Mouse (Mus musculus) hindbrain, embryonic 13.5 days (tissue): ENCODE data around the gene Ccdc138. TPM values are rescaled to one million over a fixed set of nuclear protein-coding genes. Genes with fewer than 3 reads are reported as not detected.
A peak's percentile ranks its signal among the peaks of the same experiment; 100 is the strongest.

ENCODE experiments used
- ATAC-seq: fragments of 200-750 bp; cut with Nextera tagmentation; 2 replicates; pipeline ENCODE4 v1.8.0; 2017; ENCODE audit warnings: moderate TSS enrichment; ENCODE audit not compliant: low FRiP score
- H3K27ac ChIP-seq: fragments of 300-500 bp; sonication (generic); 2 replicates; pipeline ENCODE4 v1.5.1; 2015; ENCODE audit warnings: inconsistent platforms, mild to moderate bottlenecking, moderate library complexity
- H3K27me3 ChIP-seq: fragments of 300-500 bp; sonication (generic); 2 replicates; pipeline ENCODE4 v1.6.1; 2015; ENCODE audit warnings: mild to moderate bottlenecking, inconsistent platforms
- H3K36me3 ChIP-seq: fragments of 300-500 bp; sonication (generic); 2 replicates; pipeline ENCODE4 v1.6.1; 2015; ENCODE audit warnings: mild to moderate bottlenecking, inconsistent platforms
- H3K4me1 ChIP-seq: fragments of 300-500 bp; sonication (generic); replicated peaks from 2 replicates; pipeline ENCODE4 v1.6.1; 2015; ENCODE audit warnings: inconsistent platforms
- H3K4me2 ChIP-seq: fragments of 300-500 bp; sonication (generic); 2 replicates; pipeline ENCODE4 v1.6.1; 2015; ENCODE audit warnings: inconsistent platforms, mild to moderate bottlenecking, moderate library complexity
- H3K4me3 ChIP-seq: fragments of 300-500 bp; sonication (generic); 2 replicates; pipeline ENCODE4 v1.5.1; 2015; ENCODE audit warnings: mild to moderate bottlenecking, inconsistent platforms
- H3K9ac ChIP-seq: fragments of 300-500 bp; sonication (generic); 2 replicates; pipeline ENCODE4 v1.6.1; 2015; ENCODE audit warnings: mild to moderate bottlenecking, inconsistent platforms
- H3K9me3 ChIP-seq: fragments of 300-500 bp; sonication (generic); 2 replicates; pipeline ENCODE4 v1.6.1; 2016; ENCODE audit warnings: inconsistent platforms
- WGBS: fragments of 180-500 bp; shearing (Covaris S2); methylation state at CpG from one replicate; pipeline ENCODE4 v1.1.7; 2015; 5-methylcytosine and 5-hydroxymethylcytosine counted together
- polyA plus RNA-seq: library from polyadenylated mRNA; unstranded; fragments of >200 nt; fragmentation: Nextera tagmentation; extraction: Ambion mirVana; gene quantifications from 2 replicates; pipeline ENCODE4 v1.2.1, GENCODE M21; 2015

Ccdc138 gene
- 10.4 and 11.1 TPM in 2 replicates for polyA plus RNA-seq

GRCm38 (mm10) chr10:58497320-58498284, at the start of gene Ccdc138:
TSS of gene Ccdc138 (plus strand) at chr10:58497948.
- H3K27me3 ChIP-seq, result no peaks in the 10 kb centered on the region
- WGBS, result 2% methylated on average over 50 of the region's 50 CpGs
- H3K4me3 ChIP-seq, result peak within 1 kb of the TSS; percentile 68
- no peaks in the 10 kb centered on the region for H3K9me3 ChIP-seq
- peak within 1 kb of the TSS; percentile 89 for H3K27ac ChIP-seq
- H3K36me3 ChIP-seq, result peaks cover 20% of the 10 kb centered on the region
- H3K4me2 ChIP-seq, result peak within 1 kb of the TSS; percentile 65
- H3K9ac ChIP-seq, result peak within 1 kb of the TSS; percentile 73
- ATAC-seq, result peak; percentile 99
- H3K4me1 ChIP-seq, result peaks cover 15% of the 10 kb centered on the region

GRCm38 (mm10) chr10:58451575-58451974, 46.2 kb upstream of the Ccdc138 start:
- H3K36me3 ChIP-seq, result peaks cover 21% of the 10 kb centered on the region
- H3K4me3 ChIP-seq, result no peak overlapping the region
- H3K27me3 ChIP-seq, result no peaks in the 10 kb centered on the region
- no peaks in the 10 kb centered on the region for H3K9me3 ChIP-seq
- H3K27ac ChIP-seq, result no peak overlapping the region
- H3K4me2 ChIP-seq, result no peak overlapping the region
- H3K4me1 ChIP-seq, result peaks cover 10% of the 10 kb centered on the region
- ATAC-seq, result no peak
- no peak overlapping the region for H3K9ac ChIP-seq

GRCm38 (mm10) chr10:58452185-58452584, 45.6 kb upstream of the Ccdc138 start:
- ATAC-seq, result no peak
- 92% methylated on average over 1 of the region's 1 CpGs for WGBS
- no peak overlapping the region for H3K4me2 ChIP-seq
- H3K4me3 ChIP-seq, result no peak overlapping the region
- peaks cover 10% of the 10 kb centered on the region for H3K4me1 ChIP-seq
- H3K9ac ChIP-seq, result no peak overlapping the region
- no peak overlapping the region for H3K27ac ChIP-seq
- no peaks in the 10 kb centered on the region for H3K27me3 ChIP-seq
- no peaks in the 10 kb centered on the region for H3K9me3 ChIP-seq
- H3K36me3 ChIP-seq, result peaks cover 23% of the 10 kb centered on the region

GRCm38 (mm10) chr10:58459896-58460295, 37.9 kb upstream of the Ccdc138 start:
- Histone ChIP-seq H3K4me2 (no peak overlapping the region), H3K36me3 (peaks cover 50% of the 10 kb centered on the region), H3K4me3 (no peak overlapping the region), H3K9me3 (no peaks in the 10 kb centered on the region), H3K4me1 (no peaks in the 10 kb centered on the region), H3K27me3 (no peaks in the 10 kb centered on the region), H3K27ac (no peak overlapping the region), H3K9ac (no peak overlapping the region)
- 100% methylated on average over 1 of the region's 1 CpGs for WGBS
- ATAC-seq, result no peak

GRCm38 (mm10) chr10:58477086-58477755, 20.5 kb upstream of the Ccdc138 start:
- no peak overlapping the region for H3K4me2 ChIP-seq
- peaks cover 51% of the 10 kb centered on the region for H3K36me3 ChIP-seq
- H3K4me1 ChIP-seq, result no peaks in the 10 kb centered on the region
- no peaks in the 10 kb centered on the region for H3K27me3 ChIP-seq
- WGBS, result 94% methylated on average over 5 of the region's 5 CpGs
- no peak overlapping the region for H3K4me3 ChIP-seq
- ATAC-seq, result no peak
- no peak overlapping the region for H3K27ac ChIP-seq
- no peaks in the 10 kb centered on the region for H3K9me3 ChIP-seq
- no peak overlapping the region for H3K9ac ChIP-seq

GRCm38 (mm10) chr10:58478071-58478578, 19.6 kb upstream of the Ccdc138 start:
- H3K27me3 ChIP-seq, result no peaks in the 10 kb centered on the region
- no peak overlapping the region for H3K27ac ChIP-seq
- ATAC-seq, result no peak
- H3K4me2 ChIP-seq, result no peak overlapping the region
- no peak overlapping the region for H3K9ac ChIP-seq
- H3K36me3 ChIP-seq, result peaks cover 50% of the 10 kb centered on the region
- no peaks in the 10 kb centered on the region for H3K9me3 ChIP-seq
- 100% methylated on average over 2 of the region's 2 CpGs for WGBS
- no peak overlapping the region for H3K4me3 ChIP-seq
- H3K4me1 ChIP-seq, result no peaks in the 10 kb centered on the region

- peaks cover 63% of the 10 kb centered on the region for H3K36me3 ChIP-seq
- WGBS, result 96% methylated on average over 4 of the region's 4 CpGs
- H3K9me3 ChIP-seq, result no peaks in the 10 kb centered on the region
- no peak for ATAC-seq
- no peak overlapping the region for H3K27ac ChIP-seq
- no peaks in the 10 kb centered on the region for H3K4me1 ChIP-seq
- no peak overlapping the region for H3K4me2 ChIP-seq
- no peak overlapping the region for H3K9ac ChIP-seq
- no peak overlapping the region for H3K4me3 ChIP-seq
- no peaks in the 10 kb centered on the region for H3K27me3 ChIP-seq
These were observed 17.7 kb upstream of the Ccdc138 start for GRCm38 (mm10) chr10:58479954-58480490.

- H3K9me3 ChIP-seq, result no peaks in the 10 kb centered on the region
- H3K4me3 ChIP-seq, result no peak overlapping the region
- H3K27me3 ChIP-seq, result no peaks in the 10 kb centered on the region
- no peak overlapping the region for H3K9ac ChIP-seq
- H3K4me2 ChIP-seq, result no peak overlapping the region
- H3K4me1 ChIP-seq, result no peaks in the 10 kb centered on the region
- no peak overlapping the region for H3K27ac ChIP-seq
- WGBS, result 94% methylated on average over 5 of the region's 5 CpGs
- peaks cover 53% of the 10 kb centered on the region for H3K36me3 ChIP-seq
- ATAC-seq, result no peak
These were observed 6.7 kb upstream of the Ccdc138 start for GRCm38 (mm10) chr10:58491031-58491430.

- ATAC-seq, result no peak
- Histone ChIP-seq H3K27me3 (no peaks in the 10 kb centered on the region), H3K4me1 (peaks cover 15% of the 10 kb centered on the region), H3K4me3 (no peak overlapping the region), H3K27ac (no peak overlapping the region), H3K36me3 (peaks cover 38% of the 10 kb centered on the region), H3K4me2 (no peak overlapping the region), H3K9me3 (no peaks in the 10 kb centered on the region), H3K9ac (no peak overlapping the region)
- WGBS, result 93% methylated on average over 2 of the region's 2 CpGs
These were observed 2.1 kb upstream of the Ccdc138 start for GRCm38 (mm10) chr10:58495637-58496036.

- ATAC-seq, result no peak
These were observed 1.0 kb upstream of the Ccdc138 start for GRCm38 (mm10) chr10:58496732-58497131.

GRCm38 (mm10) chr10:58498516-58498915, 768 bp downstream of the Ccdc138 start:
- peaks cover 15% of the 10 kb centered on the region for H3K4me1 ChIP-seq
- peaks cover 12% of the 10 kb centered on the region for H3K36me3 ChIP-seq
- H3K4me2 ChIP-seq, result peak overlapping the region; percentile 65
- peak overlapping the region; percentile 68 for H3K4me3 ChIP-seq
- H3K9ac ChIP-seq, result peak overlapping the region; percentile 73
- no peak for ATAC-seq
- WGBS, result 66% methylated on average over 2 of the region's 2 CpGs
- no peak overlapping the region for H3K27ac ChIP-seq
- no peaks in the 10 kb centered on the region for H3K27me3 ChIP-seq
- H3K9me3 ChIP-seq, result no peaks in the 10 kb centered on the region

More at GRCm38 (mm10) chr10:58496732-58497131, 1.0 kb upstream of the Ccdc138 start:
- H3K27ac ChIP-seq, result no peak overlapping the region
- peaks cover 28% of the 10 kb centered on the region for H3K36me3 ChIP-seq
- peaks cover 15% of the 10 kb centered on the region for H3K4me1 ChIP-seq
- peak overlapping the region; percentile 68; the same call in 1 of the 2 replicates for H3K4me3 ChIP-seq
- no peaks in the 10 kb centered on the region for H3K9me3 ChIP-seq
- H3K27me3 ChIP-seq, result no peaks in the 10 kb centered on the region
- H3K4me2 ChIP-seq, result peak overlapping the region; percentile 65
- no peak overlapping the region for H3K9ac ChIP-seq

GRCm38 (mm10) chr10:58529358-58529757, 31.6 kb downstream of the Ccdc138 start:
- H3K4me1 ChIP-seq, result no peaks in the 10 kb centered on the region
- no peaks in the 10 kb centered on the region for H3K27me3 ChIP-seq
- no peak for ATAC-seq
- no peak overlapping the region for H3K9ac ChIP-seq
- H3K9me3 ChIP-seq, result no peaks in the 10 kb centered on the region
- no peak overlapping the region for H3K4me3 ChIP-seq
- H3K27ac ChIP-seq, result no peak overlapping the region
- 83% methylated on average over 1 of the region's 1 CpGs for WGBS
- no peak overlapping the region for H3K4me2 ChIP-seq
- H3K36me3 ChIP-seq, result peaks cover 56% of the 10 kb centered on the region
